Mouse (Mus musculus): ENCODE data around the gene Phc3.

Phc3 gene

DNA sequence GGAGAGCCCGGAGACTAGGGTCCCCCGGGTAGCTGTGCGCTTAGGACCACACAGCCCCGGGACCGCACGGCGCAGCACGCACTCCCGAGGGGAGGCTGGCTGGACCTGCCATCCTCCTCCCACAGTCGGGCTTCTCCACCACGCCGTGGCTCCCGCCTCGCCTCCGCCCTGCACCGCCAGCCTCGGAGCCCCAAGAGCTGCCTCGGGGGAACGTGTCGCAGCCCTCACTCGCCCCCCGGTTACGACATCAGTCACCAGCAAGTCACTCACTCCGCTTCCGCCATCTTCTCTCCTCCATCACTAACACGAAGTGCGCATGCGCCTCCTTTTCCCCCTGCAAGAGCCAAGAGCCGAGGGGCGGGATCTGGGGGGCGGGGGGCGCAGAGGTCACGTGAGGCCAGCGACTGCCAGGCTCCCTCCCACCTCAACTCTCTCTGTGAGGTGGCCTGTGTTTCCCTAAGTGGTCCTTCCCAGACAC, at the start of gene Phc3:
Phc3 (minus strand) TSS at position 312 of the 478 bp plus-strand sequence.
- peak; percentile 55 to 72 for DNase-seq (ENCODE audit: low read depth in 1 of 2, low spot score in 2 of 2)

DNA sequence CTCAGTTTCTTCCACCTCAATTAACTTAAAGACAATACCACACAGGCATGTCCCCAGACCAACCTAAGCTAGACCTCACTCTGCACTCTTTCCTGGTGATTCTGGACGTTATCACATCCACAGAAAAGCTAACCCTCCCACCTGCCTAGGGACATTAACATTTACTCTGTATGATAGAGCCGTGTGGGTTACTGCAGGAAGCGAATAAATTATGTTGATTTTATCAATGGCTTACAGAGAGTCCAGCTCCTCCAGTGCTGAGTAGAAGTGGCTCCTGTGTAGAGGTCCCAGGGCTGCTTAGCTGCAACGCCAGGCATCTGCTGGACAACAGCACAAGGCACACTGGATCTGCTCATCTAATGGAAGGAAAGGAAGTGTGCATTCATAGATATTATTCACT, 48.4 kb upstream of the Phc3 start:
- no peak for DNase-seq (ENCODE audit: low read depth in 1 of 2, low spot score in 2 of 2)

- DNase-seq (ENCODE audit: low read depth in 1 of 2, low spot score in 2 of 2): no peak
Measured at GRCm38 (mm10) chr3:31016594-31017196, 47.5 kb upstream of the Phc3 start.

GRCm38 (mm10) chr3:31015682-31016443, 46.6 kb upstream of the Phc3 start:
- no peak for DNase-seq (ENCODE audit: low read depth in 1 of 2, low spot score in 2 of 2)

DNA sequence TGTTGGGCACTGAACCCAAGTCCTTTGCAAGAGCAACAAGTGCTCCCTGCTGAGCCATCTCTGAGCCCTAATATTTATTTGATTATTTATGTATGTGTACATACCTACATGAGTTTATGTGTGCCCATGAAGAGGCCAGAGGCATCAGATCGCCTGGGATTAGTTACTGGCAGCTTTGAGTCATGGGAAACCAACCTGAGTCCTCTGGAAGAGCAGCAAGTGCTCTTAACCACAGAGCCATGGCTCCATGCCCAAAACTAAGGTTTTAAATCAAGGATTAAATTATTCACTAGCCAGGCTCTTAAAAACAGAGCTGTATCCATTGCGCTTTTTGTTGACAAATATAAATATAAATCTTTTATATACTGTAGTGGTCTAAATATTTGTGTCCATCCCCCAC, 45.2 kb upstream of the Phc3 start:
- no peak for DNase-seq (ENCODE audit: low read depth in 1 of 2, low spot score in 2 of 2)

DNA sequence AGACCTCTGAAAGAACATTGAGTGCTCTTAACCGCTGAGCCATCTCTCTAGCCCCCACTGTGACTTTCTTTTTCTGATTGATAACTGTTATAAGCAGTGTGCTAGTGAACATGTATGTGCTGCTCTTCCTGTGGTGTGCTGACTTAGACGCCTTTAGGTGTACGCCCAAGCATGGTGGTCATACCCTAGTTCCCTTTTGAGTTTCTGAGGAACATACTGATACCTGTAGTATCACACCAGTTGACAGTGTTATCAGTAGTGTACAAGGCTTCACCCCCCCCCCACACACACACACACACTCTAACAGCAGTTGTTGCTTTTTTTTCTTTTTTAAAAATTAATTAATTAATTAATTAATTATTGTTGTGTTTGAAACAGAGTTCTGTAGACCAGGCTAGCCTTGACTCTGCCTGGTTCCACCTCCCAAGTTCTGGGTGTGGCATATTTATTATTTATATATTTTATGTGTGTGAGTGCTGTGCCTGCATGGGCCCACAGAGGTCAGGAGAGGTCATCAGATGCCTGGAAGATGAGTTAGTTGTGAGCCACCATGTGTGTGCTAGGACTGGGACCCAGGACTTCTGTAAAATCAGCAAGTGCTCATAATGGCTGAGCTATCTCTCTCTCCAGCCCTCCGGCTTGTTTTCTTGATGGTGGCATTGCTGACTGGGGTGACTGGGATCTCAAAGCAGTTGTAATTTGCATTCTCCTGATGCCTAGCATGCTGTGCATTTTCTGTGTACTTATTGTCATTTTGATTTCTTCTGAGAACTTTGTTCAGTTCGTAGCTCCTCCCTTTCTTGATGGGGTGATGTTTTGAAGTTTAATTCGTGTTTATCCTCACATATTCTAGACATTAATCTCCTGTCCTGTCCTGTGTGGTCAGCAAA, 35.4 kb upstream of the Phc3 start:
- DNase-seq (ENCODE audit: low read depth in 1 of 2, low spot score in 2 of 2): no peak

DNA sequence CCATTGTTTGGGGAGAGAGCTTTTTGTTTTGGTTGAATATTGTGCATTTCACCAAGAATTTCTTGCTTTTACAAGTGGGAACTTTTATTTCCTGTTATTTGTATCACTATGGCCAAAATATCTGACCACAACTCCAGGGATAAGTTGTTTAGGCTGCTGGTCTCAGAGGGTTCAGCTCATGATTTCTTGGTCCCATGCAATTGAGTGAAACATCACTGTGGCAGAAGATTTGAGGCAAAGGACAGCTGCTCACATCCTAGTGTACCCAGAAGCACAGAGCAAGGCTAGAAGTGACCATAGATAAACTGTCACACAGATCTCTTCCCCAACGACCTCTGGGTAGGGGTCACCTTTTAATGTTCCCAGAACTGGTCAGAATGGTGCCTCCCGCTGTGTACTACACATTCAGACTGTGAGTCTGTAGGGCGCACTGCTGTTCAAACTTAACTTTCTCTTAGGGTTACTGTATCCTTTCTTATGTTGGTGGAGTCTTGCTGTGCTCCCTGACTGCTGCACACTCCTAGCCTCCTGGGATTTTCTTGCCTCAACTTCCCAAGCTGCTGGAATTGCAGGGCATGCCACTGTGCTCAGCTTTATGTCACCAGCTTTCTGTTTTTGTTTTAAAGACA, 31.9 kb upstream of the Phc3 start:
- no peak for DNase-seq (ENCODE audit: low read depth in 1 of 2, low spot score in 2 of 2)

DNA sequence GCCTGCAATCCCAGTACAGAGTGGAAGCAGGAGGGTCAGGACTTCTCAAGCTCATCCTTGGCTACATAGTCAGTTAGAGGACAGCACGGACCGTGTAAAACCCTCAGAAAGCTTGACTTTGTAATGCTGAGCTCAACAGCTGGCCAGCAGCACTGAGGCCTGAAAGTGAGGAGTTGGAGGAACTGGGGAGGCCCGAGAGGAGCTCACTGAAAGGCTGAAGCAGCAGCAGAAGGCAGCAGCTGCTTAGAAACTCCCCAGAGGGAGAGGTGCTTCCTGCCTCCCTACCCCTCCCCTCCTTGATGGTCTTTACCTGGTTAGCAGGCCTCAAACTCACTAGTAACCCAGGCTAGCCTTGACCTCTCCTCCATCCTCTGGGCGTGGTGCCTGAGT, 30.8 kb upstream of the Phc3 start:
- DNase-seq (ENCODE audit: low read depth in 1 of 2, low spot score in 2 of 2): no peak

DNA sequence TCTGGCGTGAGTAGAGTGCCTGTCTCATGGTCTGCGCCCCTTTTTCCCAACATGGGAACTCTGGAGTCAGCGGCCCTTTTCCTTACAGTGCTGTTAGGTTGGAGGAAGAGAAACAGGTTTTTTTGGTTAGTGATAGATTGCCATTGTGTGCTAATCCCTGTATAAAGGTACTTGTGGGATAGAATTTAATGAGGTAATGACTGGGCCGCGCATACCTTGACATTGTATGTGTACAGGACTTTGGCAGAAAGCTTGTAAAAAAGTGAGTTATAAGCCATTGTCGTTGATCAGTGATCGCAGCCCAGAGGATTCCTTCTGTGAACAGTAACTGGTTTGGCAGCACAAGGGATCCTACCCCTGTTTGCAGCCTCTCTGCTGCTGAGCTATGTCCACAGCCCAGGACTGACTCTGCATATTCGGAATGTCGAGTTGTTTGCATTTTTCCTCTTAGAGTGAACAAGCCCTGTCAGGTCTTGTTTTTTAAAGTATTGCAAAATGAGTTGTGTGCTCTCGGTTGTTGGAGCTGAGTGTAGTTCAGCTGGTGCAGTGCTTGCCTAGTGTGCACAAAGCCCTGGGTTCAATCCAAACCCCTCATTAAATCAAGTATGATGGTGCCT, 30.3 kb upstream of the Phc3 start:
- no peak for DNase-seq (ENCODE audit: low read depth in 1 of 2, low spot score in 2 of 2)

DNA sequence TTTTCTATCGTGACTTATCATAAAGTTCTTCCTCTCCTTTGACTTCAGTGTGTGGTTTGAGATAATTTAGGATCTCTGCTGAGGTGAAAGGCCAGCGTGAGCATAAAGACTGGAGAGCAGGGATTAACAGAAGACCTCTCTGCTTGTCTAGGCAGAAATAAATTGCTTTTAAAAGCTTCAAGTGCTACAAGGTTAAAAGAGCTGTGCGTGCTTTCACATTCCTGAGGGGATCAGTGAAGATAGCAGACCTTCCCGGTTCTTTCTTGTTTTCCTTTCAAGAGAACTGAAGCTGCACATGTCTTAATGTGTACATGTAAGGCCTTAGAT, 27.4 kb upstream of the Phc3 start:
- DNase-seq (ENCODE audit: low read depth in 1 of 2, low spot score in 2 of 2): no peak

DNA sequence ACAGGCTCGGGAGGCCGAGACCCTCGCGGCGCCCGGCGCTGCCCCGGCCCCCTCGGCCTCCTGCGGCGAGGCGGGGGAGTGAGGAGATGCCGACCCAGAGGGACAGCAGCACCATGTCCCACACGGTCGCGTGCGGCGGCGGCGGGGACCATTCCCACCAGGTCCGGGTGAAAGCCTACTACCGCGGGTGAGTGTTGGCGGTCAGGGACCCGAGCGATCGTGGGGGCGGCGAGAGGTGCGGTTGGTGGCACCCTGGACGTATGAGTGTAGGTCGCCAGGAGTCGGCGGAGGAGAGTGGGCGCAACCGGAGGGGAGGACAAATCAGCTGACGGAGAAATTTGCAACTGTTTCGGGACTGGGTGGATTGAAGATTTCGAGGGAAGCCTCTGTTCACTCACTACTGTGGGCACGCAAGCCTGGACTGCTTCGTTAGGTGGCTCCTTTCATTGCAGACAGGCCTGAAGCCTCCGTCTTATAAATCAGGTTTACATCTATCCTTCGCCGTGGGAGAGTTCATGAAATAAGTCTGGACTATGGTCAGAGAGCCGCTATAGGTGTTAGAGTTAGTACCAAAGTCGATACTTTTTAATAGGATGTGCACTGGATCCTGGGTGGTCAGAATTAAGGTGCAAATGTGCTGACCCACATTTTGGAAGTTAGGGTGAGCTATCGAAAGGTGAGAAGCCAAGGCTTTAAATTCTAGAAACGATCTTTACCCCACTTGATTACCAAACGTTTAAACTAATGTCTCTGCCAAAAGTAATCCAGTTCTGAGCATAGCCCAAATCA, 26.9 kb upstream of the Phc3 start:
- DNase-seq (ENCODE audit: low read depth in 1 of 2, low spot score in 2 of 2): no peak

GRCm38 (mm10) chr3:30995283-30995898, 26.2 kb upstream of the Phc3 start, which contains the start of gene Prkci:
TSS of gene Prkci (plus strand) at chr3:30995747.
- DNase-seq (ENCODE audit: low read depth in 1 of 2, low spot score in 2 of 2): peak; percentile 68 to 85

DNA sequence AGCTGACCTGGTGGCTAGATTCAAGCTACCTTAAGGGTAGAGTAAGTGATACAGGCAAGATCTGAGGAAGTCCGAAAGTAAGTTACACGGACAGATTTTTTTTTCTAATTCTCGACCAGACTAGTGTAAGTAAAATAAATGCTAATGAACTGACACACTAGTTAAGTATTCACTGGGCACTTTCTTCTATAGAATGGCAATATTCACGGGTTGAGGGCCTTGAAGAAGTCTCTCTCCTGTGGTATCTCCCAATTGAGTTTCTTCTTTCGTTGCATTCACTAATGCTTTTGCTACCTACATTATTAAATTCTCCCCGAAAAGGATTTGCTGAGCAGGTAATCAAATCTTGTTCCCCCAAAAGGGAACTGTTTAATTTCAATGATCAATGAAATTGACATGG, 25.6 kb upstream of the Phc3 start:
- DNase-seq (ENCODE audit: low read depth in 1 of 2, low spot score in 2 of 2): no peak

- DNase-seq (ENCODE audit: low read depth in 1 of 2, low spot score in 2 of 2): peak; percentile 46 to 69
Measured at GRCm38 (mm10) chr3:30993066-30993573, 23.9 kb upstream of the Phc3 start.

GRCm38 (mm10) chr3:30992161-30992560, 22.9 kb upstream of the Phc3 start:
- DNase-seq (ENCODE audit: low read depth in 1 of 2, low spot score in 2 of 2): no peak

DNA sequence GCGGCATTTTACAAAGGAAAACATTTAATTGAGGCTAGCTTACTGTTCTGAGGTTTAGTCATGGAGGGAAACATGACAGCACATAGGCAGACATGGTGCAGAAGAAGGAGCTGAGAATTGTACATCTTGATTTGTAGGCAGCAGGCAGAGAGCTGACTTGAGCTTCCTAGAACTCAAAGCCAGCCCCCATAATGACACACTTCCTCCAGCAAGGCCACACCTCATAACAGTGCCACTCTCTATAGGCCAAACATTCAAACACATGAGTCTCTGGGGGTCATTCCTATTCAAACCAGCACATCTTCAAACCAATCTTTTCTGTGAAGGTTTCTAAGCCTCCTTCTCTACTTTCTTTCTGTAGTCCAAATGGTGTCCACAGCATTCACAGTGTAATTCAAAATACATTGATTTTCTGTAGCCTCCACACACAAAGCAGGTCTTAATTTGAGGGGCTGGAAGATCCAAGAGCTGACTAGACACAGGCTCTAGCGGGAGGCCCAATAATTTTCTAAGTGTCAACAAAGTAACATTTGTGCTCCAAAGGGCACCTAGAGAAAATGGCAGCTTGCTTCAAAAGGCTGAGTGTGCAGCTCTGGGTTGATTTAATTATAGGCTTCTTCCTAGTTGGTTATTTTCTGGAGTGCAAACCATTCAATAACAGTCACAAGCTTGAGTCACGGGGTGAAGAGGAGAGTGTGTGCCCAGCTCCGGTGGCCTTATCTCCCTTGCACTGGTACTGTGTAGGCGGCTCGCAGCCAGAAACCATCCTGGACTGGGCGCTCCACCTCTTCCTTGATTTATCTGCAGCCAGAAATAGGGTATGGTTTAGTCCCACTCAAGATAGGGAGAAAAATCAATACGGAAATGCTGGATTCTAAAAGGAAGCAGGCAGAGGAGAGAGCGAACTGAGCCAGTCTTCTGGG, 18.4 kb upstream of the Phc3 start:
- no peak for DNase-seq (ENCODE audit: low read depth in 1 of 2, low spot score in 2 of 2)

DNA sequence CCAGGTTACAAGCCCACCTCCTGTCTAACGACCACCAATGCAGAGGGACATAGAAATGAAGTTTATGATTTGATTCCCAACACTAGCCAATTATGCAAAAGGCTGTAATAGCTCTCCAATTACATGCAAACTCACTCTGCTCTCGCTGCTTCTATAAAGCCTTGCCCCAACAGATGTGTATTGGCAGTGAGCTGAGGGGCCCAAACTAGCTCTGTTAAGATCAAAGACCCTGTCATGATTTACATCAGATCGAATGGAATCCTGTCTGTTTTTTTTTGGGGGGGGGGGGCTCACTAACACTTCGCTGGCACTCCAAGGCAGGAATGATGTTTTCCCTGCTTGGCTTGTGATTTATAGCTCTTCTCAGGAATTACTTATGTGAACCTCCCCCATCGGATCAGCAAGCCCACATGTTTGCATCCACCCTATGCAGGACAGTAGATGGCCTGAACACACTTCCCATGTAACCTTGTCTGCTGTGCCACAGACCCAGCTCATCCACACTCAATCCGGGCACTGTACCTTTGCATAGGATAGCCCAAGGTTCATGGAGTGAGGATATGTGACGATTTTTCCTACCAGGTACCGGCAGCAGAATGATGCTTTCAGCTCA, 13.8 kb upstream of the Phc3 start:
- no peak for DNase-seq (ENCODE audit: low read depth in 1 of 2, low spot score in 2 of 2)

All from monocyte, adult 2 months (primary cell).